Mouse (Mus musculus) telencephalon, adult 2 months (tissue): ENCODE results near the gene H2al2a.
"Not testable (repeated sequence)": the region's sequence is repeated elsewhere in the genome, so short reads cannot be mapped to it uniquely, and the experiment has no call there.

Source experiments
- DNase-seq: peaks from one replicate; pipeline ENCODE4 v3.0.0-alpha.2; 2011; ENCODE audit warnings: low read depth, low spot score

The H2al2a gene

GRCm38 (mm10) chr2:18028140-18029021 lies 31.6 kb upstream of the H2al2a start:
- no peak for DNase-seq

GRCm38 (mm10) chr2:18027448-18028139 lies 30.8 kb upstream of the H2al2a start:
- peak; percentile 74 for DNase-seq

DNA sequence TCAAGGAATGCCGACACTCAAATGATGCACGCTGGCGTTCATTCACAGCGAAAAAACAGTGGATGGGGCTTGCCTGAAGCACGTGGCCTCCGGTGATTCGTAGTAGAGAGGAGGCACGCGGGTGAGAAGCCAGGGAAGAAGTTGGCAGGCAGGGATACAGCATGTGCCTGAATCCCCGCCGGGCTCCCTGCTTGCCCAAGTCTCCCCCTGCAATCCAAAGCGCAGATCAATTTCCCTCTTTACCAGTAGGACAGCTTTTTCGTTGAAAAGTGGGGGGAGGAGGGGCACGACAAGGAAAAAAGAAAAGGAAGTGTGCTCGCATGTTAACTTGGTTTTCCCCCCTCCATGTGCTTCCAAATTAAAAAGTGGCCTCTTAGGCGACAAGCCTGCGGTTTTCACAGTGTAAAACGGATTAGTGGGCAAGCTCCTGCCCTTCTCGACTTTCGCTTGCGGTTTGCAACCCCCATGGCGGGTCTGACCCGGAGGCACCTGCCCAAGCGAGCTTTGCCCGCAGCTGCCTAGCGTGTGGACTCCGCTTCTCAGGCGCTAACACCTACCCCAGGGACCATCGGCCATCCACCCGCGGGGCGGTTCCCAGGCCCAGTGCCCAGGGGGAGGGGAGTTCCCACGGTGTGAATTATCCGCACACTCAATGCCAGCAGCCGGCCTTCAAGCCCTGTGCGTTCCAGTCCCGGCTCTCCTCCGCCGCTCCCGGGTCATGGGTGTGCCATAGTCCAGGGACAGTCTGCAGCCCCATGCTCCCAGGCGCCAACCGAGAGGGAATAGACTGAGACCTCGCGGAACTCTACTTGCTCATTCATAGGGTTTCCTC lies 29.6 kb upstream of the H2al2a start:
- no peak for DNase-seq

DNA sequence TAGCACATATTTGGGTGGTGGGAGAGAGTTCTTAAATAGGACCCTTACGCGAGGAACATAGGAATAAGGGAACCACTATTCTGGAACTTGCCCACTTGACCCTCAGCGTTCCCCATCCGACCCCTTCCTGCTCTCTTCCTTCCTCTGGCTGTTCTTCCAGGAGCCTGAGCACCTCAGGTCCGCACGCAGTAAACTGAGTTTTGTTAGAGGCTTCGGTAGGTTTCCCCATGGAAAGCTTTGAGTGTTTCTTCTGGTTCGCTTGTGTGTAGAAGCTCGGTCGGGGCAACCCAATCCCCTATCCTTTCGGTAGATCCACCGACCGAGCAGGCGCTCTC lies 29.0 kb upstream of the H2al2a start:
- DNase-seq, result no peak

GRCm38 (mm10) chr2:18025116-18025515 lies 28.4 kb upstream of the H2al2a start:
- no peak for DNase-seq

DNA sequence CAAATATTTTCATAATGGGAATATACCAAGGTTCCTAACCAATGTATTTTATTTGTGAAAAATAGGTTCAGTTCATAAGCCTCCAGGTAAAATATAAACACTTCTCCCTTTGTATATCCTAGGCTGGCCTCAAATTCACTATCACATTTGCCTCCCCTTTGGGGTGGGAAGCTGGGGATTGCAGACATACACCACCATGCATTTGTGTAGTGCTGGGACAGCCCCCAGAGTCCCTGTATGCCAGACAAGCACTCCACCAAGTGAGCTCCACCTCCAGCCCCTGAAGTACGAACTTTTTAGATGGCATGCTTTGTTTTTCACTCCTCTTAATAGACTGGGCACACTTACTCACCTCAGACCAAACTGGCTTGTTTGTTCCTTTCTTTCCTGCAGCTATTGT lies 26.1 kb upstream of the H2al2a start:
- no peak for DNase-seq

DNA sequence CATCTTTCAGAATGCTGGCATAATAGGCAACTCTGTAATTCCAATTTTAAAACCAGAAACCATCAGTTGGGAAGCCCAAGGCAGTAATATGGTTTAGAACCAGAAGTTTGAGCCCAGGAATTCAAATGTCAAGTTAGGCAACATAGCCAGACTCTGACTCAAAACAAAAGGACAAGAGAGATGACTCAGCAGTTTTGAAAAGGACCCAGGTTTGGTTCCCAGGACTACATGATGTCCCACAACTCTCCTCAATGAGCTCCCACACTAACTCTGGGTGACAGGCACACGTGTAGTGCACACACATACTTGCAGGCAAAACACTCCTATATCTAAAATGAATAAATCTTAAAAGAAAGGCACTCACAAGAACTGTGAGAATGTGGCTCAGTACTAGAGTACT lies 22.4 kb upstream of the H2al2a start:
- no peak for DNase-seq

DNA sequence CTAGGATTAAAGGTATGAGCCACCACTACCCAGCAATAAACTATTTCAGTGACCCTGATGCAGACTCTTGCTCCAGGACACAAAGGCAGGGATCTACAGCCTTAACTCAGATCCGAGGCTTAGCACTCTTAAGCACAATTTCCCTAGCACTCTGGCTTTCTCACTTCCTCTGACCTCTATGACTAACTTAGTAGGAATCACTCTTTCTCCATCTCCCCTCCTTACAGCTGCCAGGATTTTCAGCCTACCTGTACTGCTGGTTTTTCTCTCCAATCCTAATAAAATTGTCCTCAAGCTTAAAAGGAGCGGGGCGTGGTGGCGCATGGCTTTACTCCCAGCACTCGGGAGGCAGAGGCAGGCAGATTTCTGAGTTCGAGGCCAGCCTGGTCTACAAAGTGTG lies 20.6 kb upstream of the H2al2a start:
- no peak for DNase-seq

DNA sequence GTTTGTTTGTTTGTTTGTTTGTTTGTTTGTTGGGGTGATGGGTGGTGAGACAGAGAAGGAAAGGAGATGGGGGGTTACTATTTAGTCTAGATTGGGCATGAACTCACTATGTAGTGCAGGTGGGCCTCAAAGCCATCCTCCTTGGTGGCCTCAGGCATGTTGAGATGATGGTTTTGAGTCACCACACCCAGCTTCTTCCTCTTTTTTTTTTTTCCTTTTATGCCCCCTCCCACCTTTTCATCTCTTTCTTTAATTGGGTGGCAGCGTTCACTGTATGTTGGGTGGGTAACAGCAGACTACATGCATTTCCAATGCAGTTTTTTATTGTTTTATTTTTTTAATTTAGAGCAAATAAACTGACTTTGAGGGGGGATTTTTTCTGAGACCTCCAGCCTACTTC lies 19.9 kb upstream of the H2al2a start:
- DNase-seq, result no peak

- DNase-seq, result no peak
These were observed 18.8 kb upstream of the H2al2a start for GRCm38 (mm10) chr2:18015581-18015980.

DNA sequence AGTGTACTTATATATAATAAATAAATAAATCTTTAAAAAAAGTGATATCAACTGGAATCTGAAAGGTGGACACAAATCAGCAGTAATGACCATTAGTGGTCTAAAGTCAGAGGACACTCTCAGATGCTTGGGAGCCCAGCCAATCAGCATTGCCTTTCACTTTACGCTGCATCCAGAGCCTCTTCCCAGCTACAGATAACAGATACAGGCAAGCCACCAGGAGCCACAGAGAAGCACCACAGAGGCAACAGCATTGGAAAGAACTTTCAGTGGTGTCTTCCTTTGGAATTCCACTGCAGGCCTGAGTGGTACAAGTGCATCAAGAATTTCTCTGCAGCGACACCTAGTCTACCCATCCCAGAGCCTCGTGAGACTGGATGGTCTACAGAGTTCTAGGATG lies 16.1 kb upstream of the H2al2a start:
- no peak for DNase-seq

- DNase-seq, result no peak
These were observed 14.5 kb upstream of the H2al2a start for GRCm38 (mm10) chr2:18011226-18011625.

DNA sequence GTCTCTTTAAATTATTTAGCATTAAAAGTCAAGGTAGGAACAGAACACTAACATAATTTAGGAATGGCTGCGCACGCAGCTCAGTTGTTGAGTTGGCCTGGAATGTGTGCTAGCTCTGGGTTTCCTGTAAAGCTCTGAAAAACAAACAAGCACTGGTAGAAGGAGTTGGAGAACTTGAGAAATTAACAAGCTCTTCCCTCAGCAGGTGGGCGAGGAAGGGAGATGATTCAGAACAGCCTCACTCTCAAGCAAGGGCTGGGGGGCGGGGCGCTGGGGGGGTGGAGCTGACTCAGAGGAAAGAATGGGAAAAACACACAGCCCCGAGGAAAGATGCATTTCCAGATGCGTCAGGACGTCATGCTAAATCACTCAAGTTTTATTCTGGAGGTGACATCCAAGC lies 8.4 kb upstream of the H2al2a start:
- DNase-seq, result no peak

DNA sequence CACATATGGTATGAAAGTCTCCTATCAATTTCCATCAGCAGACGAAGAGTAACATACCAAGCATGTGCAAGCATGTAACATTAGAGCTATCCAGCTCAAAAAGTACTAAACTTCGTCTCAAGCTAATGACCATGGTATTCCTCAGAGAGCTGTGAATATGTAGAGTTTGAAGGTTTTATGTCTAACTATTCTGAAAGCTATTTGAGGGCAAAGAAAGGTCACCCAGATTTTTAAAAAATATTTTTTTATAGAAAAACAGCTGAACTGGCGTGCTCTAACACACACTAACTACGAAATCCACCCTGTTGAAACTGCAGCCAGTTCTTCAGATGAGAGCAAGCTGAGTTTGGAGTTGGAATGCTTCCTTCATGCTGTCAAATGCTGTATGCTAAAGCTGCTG lies 7.5 kb upstream of the H2al2a start:
- no peak for DNase-seq

GRCm38 (mm10) chr2:18002306-18002705 lies 5.5 kb upstream of the H2al2a start:
- no peak for DNase-seq

- DNase-seq, result no peak
These were observed 7.2 kb downstream of the H2al2a start for GRCm38 (mm10) chr2:17989562-17989961.

- DNase-seq, result no peak
These were observed 7.6 kb downstream of the H2al2a start for GRCm38 (mm10) chr2:17989115-17989514.

DNA sequence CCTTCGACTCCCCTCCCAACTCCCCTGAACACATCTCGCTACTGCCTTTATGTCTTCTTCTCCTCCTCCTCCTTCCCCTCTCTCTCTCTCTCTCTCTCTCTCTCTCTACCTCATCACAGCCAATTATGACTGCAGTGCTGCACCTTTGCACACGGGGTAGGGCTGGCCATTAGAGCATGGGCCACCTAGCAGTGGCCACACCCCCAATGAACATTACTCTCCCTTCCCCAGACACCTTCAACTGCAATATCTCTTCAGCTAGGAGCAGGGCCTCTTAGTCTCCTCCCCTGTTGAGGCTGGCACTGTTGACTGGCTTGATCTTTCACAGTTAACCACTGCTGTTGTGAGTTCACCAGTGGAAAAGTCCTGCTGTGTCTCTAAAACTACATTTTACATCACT lies 10.1 kb downstream of the H2al2a start:
- no peak for DNase-seq

DNA sequence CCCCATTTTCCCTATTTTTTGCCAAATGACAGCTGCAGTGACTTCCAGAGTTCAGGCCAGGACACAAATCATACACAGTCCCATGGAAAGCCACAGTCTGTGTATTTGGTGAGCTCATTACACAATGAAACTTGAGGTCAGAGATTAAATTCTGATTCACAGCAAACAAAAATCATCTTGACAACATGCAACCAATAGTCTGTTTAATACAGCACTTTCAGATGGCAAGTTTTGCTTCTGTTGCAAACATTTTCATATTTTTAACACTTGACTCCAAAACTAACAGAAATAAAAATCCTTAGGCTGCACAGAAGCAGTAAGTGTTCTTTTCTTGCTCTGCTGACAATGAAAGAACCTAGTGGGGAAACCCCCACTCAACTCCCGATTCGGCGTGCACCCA lies 12.0 kb downstream of the H2al2a start:
- no peak for DNase-seq

DNA sequence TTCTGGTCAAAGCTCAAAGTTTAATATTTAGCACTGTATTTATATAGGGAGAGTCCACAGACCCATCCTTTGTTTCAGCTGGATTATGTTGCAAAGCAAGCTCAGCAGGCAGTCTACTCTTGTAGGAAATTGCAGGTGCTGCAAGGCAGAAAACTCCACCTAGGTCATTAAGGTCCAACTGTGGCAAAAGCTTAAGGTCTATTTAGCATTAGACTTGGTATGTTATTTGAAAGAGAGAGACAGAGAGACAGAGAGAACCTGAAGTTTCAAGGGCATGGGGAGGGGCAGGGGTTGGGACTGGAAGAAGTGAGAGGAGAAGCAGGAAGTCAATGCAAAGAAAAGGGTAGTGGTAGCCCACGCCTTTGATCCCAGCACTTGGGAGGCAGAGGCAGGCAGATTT lies 14.0 kb downstream of the H2al2a start:
- DNase-seq, result no peak

DNA sequence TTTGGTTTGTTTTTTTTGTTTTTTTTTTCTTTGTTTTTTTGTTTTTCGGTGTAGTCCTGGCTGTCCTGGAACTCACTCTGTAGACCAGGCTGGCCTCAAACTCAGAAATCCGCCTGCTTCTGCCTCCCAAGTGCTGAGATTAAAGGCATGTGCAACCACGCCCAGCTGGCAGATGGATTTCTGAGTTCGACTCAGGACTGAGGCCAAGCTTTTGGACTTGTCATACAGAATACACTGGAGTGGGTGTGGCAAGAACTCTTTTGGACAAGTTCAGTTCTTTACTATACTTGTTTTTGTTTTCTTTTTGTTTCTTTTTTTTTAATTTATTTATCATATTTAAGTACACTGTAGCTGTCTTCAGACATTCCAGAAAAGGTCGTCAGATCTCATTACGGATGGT lies 18.1 kb downstream of the H2al2a start:
- DNase-seq, result no peak

DNA sequence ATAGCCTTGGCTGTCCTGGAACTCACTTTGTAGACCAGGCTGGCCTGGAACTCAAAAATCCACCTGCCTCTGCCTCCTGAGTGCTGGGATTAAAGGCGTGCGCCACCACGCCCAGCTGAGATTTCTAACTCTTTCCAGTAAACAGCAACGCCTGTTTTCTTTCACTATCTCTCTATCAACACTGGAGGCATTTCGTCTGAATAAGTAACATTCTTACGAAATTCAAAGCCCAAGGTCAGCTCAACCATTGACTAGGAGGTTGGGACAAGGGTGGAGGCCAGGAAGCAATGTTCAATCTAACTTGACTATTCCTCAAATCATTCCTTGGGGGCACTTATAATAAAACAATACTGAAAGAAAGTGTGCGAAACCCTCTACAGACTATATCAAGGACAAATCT lies 18.5 kb downstream of the H2al2a start:
- not testable (repeated sequence) for DNase-seq
